In genomic region chrX:73966248-73967176, GRCm38 (mm10) we compare ENCODE assay signal across 8 mouse cellular contexts. TPM values are rescaled to one million over a fixed set of nuclear protein-coding genes. Genes with fewer than 3 reads are reported as not detected.
DNase-seq lines count a peak whose midpoint lies in the region; ATAC-seq lines count a peak whose summit lies in the region.

TSS of gene Hcfc1 (minus strand) at chrX:73966357.

- no peaks in the 10 kb centered on the region for H3K36me3 ChIP-seq in hindbrain, embryonic 15.5 days

- peak within 1 kb of the TSS; percentile 99 for H3K27ac ChIP-seq in hindbrain, embryonic 15.5 days (replicated peaks)

- peak within 1 kb of the TSS; percentile 66 for H3K4me2 ChIP-seq in hindbrain, embryonic 15.5 days

- peak; percentile 82 for ATAC-seq in hindbrain, embryonic 15.5 days (ENCODE audit: low FRiP score, low read depth)

- H3K9me3 ChIP-seq in hindbrain, embryonic 15.5 days = no peaks in the 10 kb centered on the region

- H3K9ac ChIP-seq in hindbrain, embryonic 15.5 days = peak within 1 kb of the TSS; percentile 67

- WGBS in hindbrain, embryonic 15.5 days = 14% methylated on average over 58 of the region's 58 CpGs

- DNase-seq in R1 (ENCODE audit: low read depth, low spot score) = peak; percentile 85
- DNase-seq in cerebellum, postnatal 25 days = peak; percentile 88 to 91
- peak; percentile 86 to 90 for DNase-seq in frontal cortex, postnatal 36 days (ENCODE audit: low spot score in 2 of 2)
- peak; percentile 84 for DNase-seq in left cerebral cortex, adult 11 months (ENCODE audit: low spot score)
- DNase-seq in lung, postnatal 4 days = peak; percentile 91 to 94
- peak; percentile 80 for DNase-seq in retina, postnatal 7 days (ENCODE audit: low read depth, low spot score)
- DNase-seq in urinary bladder, adult 2 months (ENCODE audit: low spot score) = peak; percentile 77

- peak within 1 kb of the TSS; percentile 53 for H3K4me3 ChIP-seq in hindbrain, embryonic 15.5 days

- H3K4me1 ChIP-seq in hindbrain, embryonic 15.5 days (replicated peaks) = peaks cover 33% of the 10 kb centered on the region

- no peaks in the 10 kb centered on the region for H3K27me3 ChIP-seq in hindbrain, embryonic 15.5 days

RNA-seq across cellular contexts. Expression of gene Hcfc1, which starts in this region (rescaled TPM):
- polyA plus RNA-seq in hindbrain, embryonic 15.5 days (2015; fragmentation: Nextera tagmentation; extraction: Ambion mirVana) = 46.4 and 47.1 TPM in 2 replicates
- 18.7 and 32.6 TPM in 2 replicates for polyA plus RNA-seq in urinary bladder, adult 2 months (2012; rRNA removed)

Comparison
In these comparisons a context has a peak if more than half of its experiments do, and no peak if none do; other contexts are left out.
1. Peak in every context shown above with its lines: DNase-seq, ATAC-seq, H3K4me3 ChIP-seq and H3K27ac ChIP-seq.